Mouse (Mus musculus) megakaryocyte-erythroid progenitor cell, adult 5-6 weeks (primary cell): ENCODE measurements around the gene Eps8. TPM values are rescaled to one million over a fixed set of nuclear protein-coding genes. Genes with fewer than 3 reads are reported as not detected.
"Not testable (repeated sequence)": the region's sequence is repeated elsewhere in the genome, so short reads cannot be mapped to it uniquely, and the experiment has no call there.

ENCODE experiments used
- ATAC-seq: replicated peaks from 2 replicates; pipeline ENCODE4 v1.8.0; 2016; ENCODE audit warnings: mild to moderate bottlenecking, inconsistent platforms; ENCODE audit not compliant: severe bottlenecking, poor library complexity, low FRiP score, low TSS enrichment
- total RNA-seq, 2 experiments: library from RNA; stranded (forward) in 1 of 2; stranded (reverse) in 1 of 2; fragments of 200-1000, 215-1000 nt in 1 of 2; fragments of >200 nt in 1 of 2; fragmentation: Nextera tagmentation in 1 of 2; gene quantifications; 2 replicates each; pipeline ENCODE4 v1.2.3; 2014 to 2017

Eps8 gene
- total RNA-seq, 2 experiments from 2014 or later = 0.92 TPM; not detected in 1

DNA sequence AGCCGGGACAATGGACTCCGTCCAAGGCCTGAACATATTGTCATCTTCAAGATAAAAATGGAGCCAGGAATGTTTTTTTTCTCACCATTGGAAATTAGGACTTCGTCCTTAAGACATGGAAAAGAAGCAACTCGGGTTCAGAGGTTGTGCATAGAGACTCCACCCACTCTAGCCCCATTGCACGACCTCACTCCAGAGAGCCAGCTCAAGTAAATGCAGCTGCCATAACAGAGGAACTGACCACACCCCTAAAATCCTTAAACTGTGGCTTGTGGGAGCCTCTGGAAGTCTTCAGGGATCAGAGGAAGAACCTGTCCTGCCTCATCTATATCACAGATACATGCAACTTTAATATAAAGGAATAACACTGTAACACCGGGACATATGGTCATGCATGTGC, 155.9 kb downstream of the Eps8 start:
- no peak for ATAC-seq

- no peak for ATAC-seq
Measured at GRCm38 (mm10) chr6:137497208-137497835, 157.4 kb downstream of the Eps8 start.

- no peak for ATAC-seq
Measured at GRCm38 (mm10) chr6:137496562-137496961, 158.1 kb downstream of the Eps8 start.

DNA sequence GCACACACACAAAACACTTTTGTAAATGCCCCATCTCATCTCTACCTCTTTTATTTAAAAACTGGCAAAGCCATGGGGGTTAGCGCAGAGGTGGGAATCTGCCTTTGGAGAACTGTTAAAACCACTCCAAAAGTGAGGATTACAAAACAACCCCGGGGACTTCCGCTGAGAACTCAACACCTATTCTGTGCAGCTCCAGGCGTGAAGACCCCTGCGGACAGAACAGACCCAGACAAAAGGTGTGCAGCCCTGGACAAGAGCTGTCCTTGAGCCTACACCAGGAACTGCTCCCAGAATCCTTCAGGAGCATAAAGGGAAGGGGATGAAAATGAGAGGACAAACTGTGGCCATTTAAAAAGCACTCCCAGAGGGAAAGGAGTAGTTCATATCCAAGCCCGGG, 159.4 kb downstream of the Eps8 start:
- no peak for ATAC-seq

- no peak for ATAC-seq
Measured at GRCm38 (mm10) chr6:137494801-137495200, 159.9 kb downstream of the Eps8 start.

DNA sequence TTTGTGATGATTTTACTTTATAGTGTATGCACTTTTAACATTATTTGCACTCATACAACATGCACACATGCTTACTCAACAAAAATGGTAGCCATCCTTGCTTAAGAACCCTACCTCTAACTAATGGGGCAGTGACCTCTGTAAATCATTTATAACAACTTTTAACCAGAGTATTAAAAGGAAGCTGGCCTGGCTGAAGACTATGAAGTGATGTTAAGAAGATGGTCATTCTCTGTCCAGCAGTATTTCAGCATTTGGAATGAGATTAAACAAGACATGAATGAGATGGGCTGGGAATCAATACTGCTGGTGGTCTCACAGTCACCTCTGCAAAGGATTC, 160.6 kb downstream of the Eps8 start:
- ATAC-seq = no peak

- ATAC-seq = no peak
Measured at GRCm38 (mm10) chr6:137493211-137494135, 161.2 kb downstream of the Eps8 start.

DNA sequence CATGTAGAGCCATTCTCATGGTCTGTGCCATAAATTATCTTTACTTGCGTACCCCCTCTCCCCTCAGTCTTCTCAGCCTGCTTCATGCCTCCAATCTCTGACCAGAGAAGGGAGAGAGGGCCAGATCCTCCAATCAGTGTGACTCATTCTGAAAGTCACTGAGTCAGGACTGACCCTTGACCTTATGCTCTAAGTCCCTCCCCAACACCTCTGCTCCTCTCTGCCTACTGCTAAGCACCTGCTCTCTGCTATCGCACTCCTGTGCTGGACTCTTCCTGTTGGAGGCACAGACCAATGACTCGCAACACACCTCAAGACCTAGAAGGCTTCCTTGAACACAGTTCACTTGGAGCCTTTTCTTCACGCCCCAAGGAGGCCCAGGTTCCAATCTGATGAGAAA, 162.1 kb downstream of the Eps8 start:
- no peak for ATAC-seq

GRCm38 (mm10) chr6:137491659-137492058, 163.0 kb downstream of the Eps8 start:
- no peak for ATAC-seq

DNA sequence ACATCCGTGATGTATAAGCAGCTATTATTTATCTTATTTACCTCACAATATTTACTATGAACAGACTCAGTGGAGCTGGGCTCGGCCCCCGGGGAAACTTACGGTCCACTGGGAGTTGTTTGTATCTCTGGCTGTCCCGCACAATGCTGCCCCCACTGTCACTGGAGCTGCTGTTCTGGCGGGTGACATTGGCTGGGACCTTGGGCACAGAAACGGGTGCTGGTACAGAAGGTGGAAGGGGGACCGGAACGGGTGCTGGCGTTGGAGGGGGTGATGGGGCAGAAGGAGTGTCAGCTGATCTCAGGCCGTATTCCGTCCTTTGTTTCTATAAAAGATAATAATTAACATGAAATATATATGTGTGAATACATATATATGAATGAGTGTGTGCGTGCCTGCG, 164.6 kb downstream of the Eps8 start:
- no peak for ATAC-seq

DNA sequence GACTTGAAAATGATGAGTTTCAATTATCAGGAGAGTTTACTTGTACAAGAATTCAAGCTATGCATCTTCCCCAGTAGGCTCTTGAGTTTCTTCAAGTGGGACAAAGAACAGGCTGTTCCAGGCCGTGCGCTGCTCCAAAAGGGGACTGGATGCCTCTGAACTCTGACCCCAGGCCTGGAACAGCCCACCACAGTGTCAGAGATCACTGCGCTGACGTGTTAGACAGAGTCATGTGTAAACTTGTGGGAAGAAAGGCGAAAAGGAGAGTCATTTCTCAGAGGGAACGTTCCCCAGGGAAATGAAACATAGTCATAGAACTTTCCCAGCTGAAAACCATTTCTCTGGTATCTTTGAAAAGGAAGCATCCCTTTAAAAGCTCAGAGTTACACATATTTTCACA, 167.2 kb downstream of the Eps8 start:
- no peak for ATAC-seq

DNA sequence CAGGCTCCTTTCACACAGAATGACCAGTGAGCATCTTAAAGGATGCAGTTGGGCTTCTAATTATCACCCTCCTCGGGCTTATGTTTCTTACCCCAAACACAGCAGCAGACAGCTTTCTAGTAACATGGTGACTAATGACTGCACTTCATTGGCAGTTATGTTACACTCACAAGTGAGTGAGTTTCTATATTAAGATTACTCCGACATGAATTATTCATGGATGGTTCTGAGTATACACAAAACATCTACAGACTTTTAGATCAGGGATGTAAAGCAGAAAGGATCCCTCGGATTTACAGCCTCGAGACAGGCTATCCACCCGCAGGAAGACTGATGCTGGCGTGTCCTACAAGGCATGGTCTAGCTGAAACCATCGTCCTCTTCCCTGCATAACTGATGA, 171.8 kb downstream of the Eps8 start:
- ATAC-seq = no peak

- ATAC-seq = not testable (repeated sequence)
Measured at GRCm38 (mm10) chr6:137475695-137476094, 179.0 kb downstream of the Eps8 start.

DNA sequence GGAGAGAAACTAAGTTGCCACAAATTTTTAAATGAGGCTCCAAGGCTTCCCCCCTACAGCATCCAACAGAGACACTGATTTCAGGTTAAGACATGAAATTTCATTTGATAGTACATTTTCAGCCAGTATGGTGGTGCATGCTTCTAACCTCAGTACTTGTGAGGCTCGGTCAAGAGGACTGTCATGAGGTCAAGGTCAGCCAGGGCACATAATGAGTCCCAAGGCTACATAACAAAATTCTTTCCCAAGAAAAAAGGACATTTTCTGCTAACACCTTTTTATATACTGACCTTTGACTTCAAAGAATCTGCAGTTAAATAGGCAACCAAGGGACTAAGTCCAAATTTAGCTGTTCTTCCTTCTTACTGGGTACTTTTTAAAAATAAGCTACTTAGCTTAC, 181.2 kb downstream of the Eps8 start:
- ATAC-seq = no peak

DNA sequence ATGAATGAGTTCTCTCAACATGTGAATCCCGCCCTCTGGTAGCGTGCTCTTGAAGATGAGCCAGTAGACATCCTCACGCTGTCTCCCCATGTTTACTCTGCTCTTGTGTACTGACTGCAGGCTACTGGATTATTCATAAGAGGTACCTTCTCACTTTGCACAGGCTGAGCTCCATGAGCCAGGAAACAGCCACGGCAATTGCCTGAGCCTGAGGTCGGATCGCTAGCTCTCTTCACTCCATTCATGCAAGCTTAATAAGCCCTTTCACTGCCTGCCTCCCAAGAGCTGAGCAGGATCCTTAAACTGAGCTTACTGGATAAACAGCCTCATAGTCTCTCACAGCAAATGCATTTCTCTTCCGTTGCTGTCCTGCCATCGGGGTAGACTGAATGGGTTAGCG, 182.5 kb downstream of the Eps8 start:
- no peak for ATAC-seq

- peak; percentile 88 for ATAC-seq
Measured at GRCm38 (mm10) chr6:137470901-137471598, 183.6 kb downstream of the Eps8 start.

- no peak for ATAC-seq
Measured at GRCm38 (mm10) chr6:137469541-137469940, 185.1 kb downstream of the Eps8 start.

- ATAC-seq = no peak
Measured at GRCm38 (mm10) chr6:137467696-137468095, 187.0 kb downstream of the Eps8 start.

DNA sequence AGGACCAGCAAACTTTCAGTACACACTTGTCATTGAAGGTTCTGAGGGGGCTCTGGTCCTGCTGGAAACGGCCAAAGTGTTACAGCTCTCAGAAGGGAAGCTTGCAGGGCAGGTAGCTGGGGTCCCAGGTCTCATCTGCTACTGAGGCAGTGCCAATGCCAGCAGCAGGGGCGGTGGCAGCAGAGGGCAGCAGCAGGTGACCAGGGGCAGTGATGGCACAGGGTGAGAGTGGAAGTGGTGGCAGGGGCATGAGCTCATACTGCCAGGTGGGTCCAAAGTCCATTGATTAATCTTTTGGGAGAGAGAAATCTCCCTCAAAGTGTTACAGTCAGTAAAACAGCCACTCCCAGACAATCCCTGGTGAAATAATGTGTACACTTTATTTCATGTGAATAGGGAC, 188.4 kb downstream of the Eps8 start:
- no peak for ATAC-seq

- no peak for ATAC-seq
Measured at GRCm38 (mm10) chr6:137465253-137465652, 189.4 kb downstream of the Eps8 start.
